Mouse (Mus musculus) CH12.LX (cell line): Measurements from ENCODE around the gene Lif.

Source experiments
- CTCF ChIP-seq, 2 experiments: IDR thresholded peaks in 1 of 2; conservative IDR thresholded peaks in 1 of 2; 2 replicates each; pipeline ENCODE4 v1.5.1; 2011 to 2012; ENCODE audit warnings: low read depth in 2 of 2, low read length in 2 of 2, improper control_type of control experiment in 1 of 2, inconsistent platforms in 1 of 2, mild to moderate bottlenecking in 1 of 2, moderate library complexity in 1 of 2
- E2F4 ChIP-seq: IDR thresholded peaks from 2 replicates; pipeline ENCODE4 v1.6.1; 2011; ENCODE audit warnings: low read depth, low read length, improper control_type of control experiment; ENCODE audit not compliant: insufficient replicate concordance
- ELF1 ChIP-seq: IDR thresholded peaks from 2 replicates; pipeline ENCODE4 v1.6.1; 2014; ENCODE audit warnings: low read depth, mild to moderate bottlenecking, inconsistent platforms, low read length, improper control_type of control experiment
- EP300 ChIP-seq: IDR thresholded peaks from 2 replicates; pipeline ENCODE4 v1.6.1; 2011; ENCODE audit warnings: low read length, improper control_type of control experiment
- ETS1 ChIP-seq: conservative IDR thresholded peaks from 2 replicates; pipeline ENCODE4 v1.6.1; 2012; ENCODE audit warnings: low read depth, mild to moderate bottlenecking, inconsistent platforms, low read length, improper control_type of control experiment, moderate library complexity
- HCFC1 ChIP-seq: IDR thresholded peaks from 2 replicates; pipeline ENCODE4 v1.6.1; 2012; ENCODE audit warnings: low read depth, mild to moderate bottlenecking, inconsistent platforms, low read length, improper control_type of control experiment
- MAX ChIP-seq: IDR thresholded peaks from 2 replicates; pipeline ENCODE4 v1.6.1; 2011; ENCODE audit warnings: low read length, improper control_type of control experiment
- MAZ ChIP-seq: IDR thresholded peaks from 2 replicates; pipeline ENCODE4 v1.6.1; 2012; ENCODE audit warnings: low read depth, mild to moderate bottlenecking, inconsistent platforms, low read length, improper control_type of control experiment, moderate library complexity
- MYC ChIP-seq: IDR thresholded peaks from 2 replicates; pipeline ENCODE4 v1.6.1; 2011; ENCODE audit warnings: low read depth, mild to moderate bottlenecking, improper control_type of control experiment, low read length
- POLR2A ChIP-seq: IDR thresholded peaks from 2 replicates; pipeline ENCODE4 v1.6.1; 2011; ENCODE audit warnings: low read depth, mild to moderate bottlenecking, improper control_type of control experiment, low read length
- SMC3 ChIP-seq: IDR thresholded peaks from 2 replicates; pipeline ENCODE4 v1.6.1; 2011; ENCODE audit warnings: low read depth, low read length, improper control_type of control experiment
- UBTF ChIP-seq: IDR thresholded peaks from 2 replicates; pipeline ENCODE4 v1.6.1; 2012; ENCODE audit warnings: low read depth, mild to moderate bottlenecking, inconsistent platforms, low read length, improper control_type of control experiment, moderate library complexity
- ZC3H11A ChIP-seq: IDR thresholded peaks from 2 replicates; pipeline ENCODE4 v1.6.1; 2012; ENCODE audit warnings: low read depth, mild to moderate bottlenecking, inconsistent platforms, low read length, improper control_type of control experiment
- ZNF384 ChIP-seq: IDR thresholded peaks from 2 replicates; pipeline ENCODE4 v1.6.1; 2012; ENCODE audit warnings: low read depth, low read length, improper control_type of control experiment, inconsistent platforms

DNA sequence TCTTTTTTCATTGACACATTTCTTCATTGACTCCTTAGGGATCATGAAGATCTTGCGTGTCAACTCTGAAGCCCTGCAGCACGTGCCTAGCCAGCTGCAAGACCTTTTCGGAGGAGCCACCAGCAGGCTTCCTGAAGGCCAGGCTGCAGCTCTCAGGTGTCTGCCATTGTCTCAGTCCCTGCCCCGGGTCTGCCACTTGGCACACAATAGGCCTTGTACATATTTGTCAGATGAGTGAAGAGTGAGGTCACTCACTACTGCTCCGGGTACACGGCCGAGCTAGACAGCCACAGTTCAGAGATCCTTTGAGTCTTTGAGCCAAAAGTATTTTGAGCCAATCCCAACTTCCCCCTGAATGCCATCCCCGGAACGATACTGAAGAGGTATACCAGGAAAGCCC, 45.7 kb downstream of the Lif start:
- TF ChIP-seq CTCF (conservative IDR thresholded peaks at IDR 0.05 in 1 of 2, IDR thresholded peaks at IDR 0.05 in 1 of 2; ENCODE audit: low read depth in 2 of 2, low read length in 2 of 2), result no peak
- no peak for TF ChIP-seq MAZ
- no peak for TF ChIP-seq ELF1
- no peak for TF ChIP-seq HCFC1
- TF ChIP-seq POLR2A, result no peak
- TF ChIP-seq ETS1, result no peak
- no peak for TF ChIP-seq MYC
- TF ChIP-seq ZC3H11A, result no peak
- no peak for TF ChIP-seq EP300
- TF ChIP-seq MAX, result no peak
- TF ChIP-seq E2F4, result no peak
- TF ChIP-seq ZNF384, result no peak
- TF ChIP-seq UBTF, result no peak
- TF ChIP-seq SMC3, result no peak
